Mouse (Mus musculus): ENCODE measurements around the gene Atraid. TPM values are rescaled to one million over a fixed set of nuclear protein-coding genes. Genes with fewer than 3 reads are reported as not detected.

The Atraid gene
- total RNA-seq, 2 experiments from 2014 or later, result 51.4 to 51.8 TPM

DNA sequence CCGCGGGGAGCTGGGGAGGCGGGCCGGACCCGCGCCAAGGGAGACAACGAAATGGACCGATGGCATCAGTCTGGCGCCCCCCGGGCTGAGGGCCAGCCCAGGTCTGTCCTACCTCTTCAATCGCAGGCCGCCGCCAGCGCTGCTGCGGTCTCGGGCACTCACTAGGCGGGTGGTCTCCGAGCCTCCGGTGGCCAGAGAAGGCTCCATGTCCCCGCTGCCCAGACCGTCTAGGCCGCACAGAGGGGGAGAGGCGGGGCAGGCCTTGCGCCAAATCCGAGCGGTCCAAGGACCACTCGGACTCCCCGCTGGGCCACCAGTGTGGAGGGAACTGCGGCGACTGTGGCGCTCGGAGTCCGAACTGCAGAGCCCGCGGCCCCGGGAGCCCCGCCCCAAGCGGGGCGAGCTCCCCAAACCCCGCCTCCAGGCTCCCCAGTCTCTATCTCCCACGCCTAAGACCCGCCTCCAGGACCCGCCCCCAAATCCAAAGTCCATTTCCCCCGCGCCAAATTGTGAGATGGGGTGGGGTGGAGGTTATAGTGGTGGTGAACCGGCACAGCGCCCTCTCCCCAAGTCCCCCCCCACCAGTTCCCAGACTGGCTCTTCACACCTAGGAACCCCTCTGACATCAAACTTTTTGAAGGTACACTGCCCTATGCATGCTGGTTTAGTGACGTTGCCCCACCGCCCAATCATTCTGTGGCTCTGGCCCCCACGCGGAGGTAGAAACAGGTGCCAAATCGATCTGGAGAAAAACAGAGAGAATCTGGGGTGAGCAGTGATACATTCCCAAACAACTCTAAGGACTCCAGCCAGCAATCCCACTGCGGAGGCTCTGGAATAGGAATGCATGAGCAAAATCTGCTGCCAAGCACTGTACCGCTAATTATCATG, 45.3 kb downstream of the Atraid start:
- intact Hi-C loops (cut with DNase I), result no loop called here
- DNase-seq, result peak in 1 of 2 experiments; percentile 47

DNA sequence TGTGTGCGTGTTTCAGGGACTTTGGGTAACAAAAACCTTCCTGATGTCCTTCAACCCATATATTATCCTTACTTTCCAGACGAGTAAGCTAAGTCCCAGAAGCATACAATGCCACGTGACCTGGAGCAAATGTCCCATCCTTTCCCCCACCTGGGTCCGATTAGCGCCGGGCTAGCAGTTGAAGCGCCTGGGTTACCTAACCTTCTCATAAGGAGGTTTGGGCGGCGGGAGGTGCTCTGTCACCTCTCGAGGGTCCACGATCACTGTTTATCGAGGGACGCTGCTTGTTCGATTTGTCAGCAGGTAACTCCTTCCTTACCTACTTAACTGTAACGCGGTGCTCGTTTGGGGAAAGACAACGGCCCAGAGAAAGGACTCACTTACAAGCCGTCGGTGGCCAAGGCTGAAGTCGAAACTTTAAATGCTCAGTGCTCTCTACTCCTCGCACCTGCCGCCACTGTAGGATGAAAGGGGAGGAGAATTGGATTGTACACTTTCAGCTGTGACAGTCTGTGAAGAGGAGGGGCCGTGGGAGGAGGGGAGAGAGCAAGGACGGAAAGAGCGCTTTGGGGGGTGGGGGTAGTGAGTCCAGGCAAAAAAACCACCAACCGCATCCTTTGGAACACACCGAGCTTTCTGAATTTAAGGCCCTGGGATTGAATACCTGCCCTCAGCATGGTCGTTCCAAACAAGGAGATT, 46.1 kb downstream of the Atraid start:
- intact Hi-C loops (cut with DNase I), result no loop called here
- no peak for DNase-seq

DNA sequence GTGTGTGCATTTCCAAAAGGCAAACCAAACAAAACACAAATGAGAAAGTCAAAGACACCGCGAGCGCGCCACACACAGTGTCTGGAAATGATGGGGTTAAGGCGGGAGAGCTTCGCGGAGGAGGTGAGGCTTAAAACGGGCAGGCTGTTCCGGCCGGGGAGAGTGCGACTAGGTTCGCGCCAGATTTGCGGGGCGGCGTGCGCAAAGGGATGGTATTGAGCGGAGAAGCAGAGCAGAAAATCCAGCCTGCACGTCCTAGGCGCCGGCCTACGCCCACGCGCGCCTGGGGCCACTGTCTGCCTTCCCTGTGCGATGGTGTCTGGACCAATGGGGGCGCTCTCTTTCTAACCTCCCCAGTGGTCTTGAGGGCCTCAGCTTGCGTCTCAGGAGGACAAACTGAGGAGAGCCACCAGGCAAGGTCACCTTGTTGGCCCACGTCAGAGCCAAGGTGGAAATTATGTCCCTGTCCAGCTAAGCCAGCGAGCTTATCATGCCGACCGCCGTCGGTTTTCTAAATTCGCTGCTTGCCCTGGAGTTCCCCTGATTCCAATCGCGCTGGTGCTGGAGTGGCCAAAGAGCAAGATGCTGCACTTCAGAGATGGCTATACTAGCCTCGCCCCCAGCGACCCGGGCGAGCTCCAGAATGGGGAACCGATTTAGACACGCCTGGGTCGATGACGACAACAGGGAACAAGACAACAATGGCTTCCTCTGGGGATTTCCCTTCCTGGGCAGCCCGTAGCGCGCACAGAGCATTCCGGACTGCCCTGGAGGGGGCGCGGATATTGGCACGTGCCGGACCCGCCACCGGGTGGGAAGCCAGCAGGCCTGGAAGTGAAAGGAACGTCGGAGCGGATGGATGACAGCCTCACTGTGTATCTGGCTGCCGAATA, 46.9 kb downstream of the Atraid start:
- intact Hi-C loops (cut with DNase I), result no loop called here
- peak; percentile 59 to 66 for DNase-seq

- no peak for DNase-seq
- intact Hi-C loops (cut with DNase I), result no loop called here
Observed at GRCm38 (mm10) chr5:31095711-31096480, 47.8 kb downstream of the Atraid start.

Other genes starting within 250 kb of the Atraid start
- 10 to 100 TPM; 28.1 to 33.1 TPM for gene Mapre3, start 233.7 kb upstream of the Atraid start, total RNA-seq (2021)
- gene Tmem214, start 180.3 kb upstream of the Atraid start, total RNA-seq (2021), result 10 to 100 TPM; 35.8 to 41.1 TPM
- 1 to 10 TPM; 5.9 to 8.3 TPM for gene Agbl5, start 159.6 kb upstream of the Atraid start, total RNA-seq (2021)
- 100 to 1,000 TPM; 145 to 146 TPM for gene Ost4, start 140.5 kb upstream of the Atraid start, total RNA-seq (2021)
- 10 to 100 TPM; 38.9 to 46.9 TPM for gene Emilin1, start 134.9 kb upstream of the Atraid start, total RNA-seq (2021)
- gene Khk, start 126.9 kb upstream of the Atraid start, total RNA-seq (2021), result 10 to 100 TPM; 15.4 TPM
- under 1 TPM; 0.39 to 0.45 TPM for gene Cgref1, start 102.7 kb upstream of the Atraid start, total RNA-seq (2021)
- gene Preb, start 88.0 kb upstream of the Atraid start, total RNA-seq (2021), result 10 to 100 TPM; 74.1 to 79.3 TPM
- under 1 TPM; 0.51 to 0.55 TPM for gene Tcf23, start 79.7 kb upstream of the Atraid start, total RNA-seq (2021)
- 1 to 10 TPM; 6.6 to 7.6 TPM for gene Slc5a6, start 612 bp downstream of the Atraid start, total RNA-seq (2021)
- gene Cad, start 6.5 kb downstream of the Atraid start, total RNA-seq (2021), result 10 to 100 TPM; 13.5 to 14.8 TPM
- not detected for gene Dnajc5g, start 58.0 kb downstream of the Atraid start, total RNA-seq (2021)
- under 1 TPM in 1 of 2 experiments, not detected in 1; 0.27 TPM for gene Slc30a3, start 59.9 kb downstream of the Atraid start, total RNA-seq (2021)
- gene Trim54, start 68.4 kb downstream of the Atraid start, total RNA-seq (2021), result 100 to 1,000 TPM; 102 to 129 TPM
- not detected for gene Ucn, start 90.5 kb downstream of the Atraid start, total RNA-seq (2021)
- gene Mpv17, start 105.9 kb downstream of the Atraid start, total RNA-seq (2021), result 10 to 100 TPM; 55.1 to 56.0 TPM
- gene Gm29609, start 131.6 kb downstream of the Atraid start, total RNA-seq (2021), result under 1 TPM; 0.56 to 0.93 TPM
- 10 to 100 TPM; 31.9 to 34.5 TPM for gene Gtf3c2, start 131.8 kb downstream of the Atraid start, total RNA-seq (2021)
- gene Snx17, start 144.9 kb downstream of the Atraid start, total RNA-seq (2021), result 10 to 100 TPM; 66.3 to 67.8 TPM
- gene Eif2b4, start 145.1 kb downstream of the Atraid start, total RNA-seq (2021), result 10 to 100 TPM; 48.4 to 62.3 TPM
- 10 to 100 TPM in 1 of 2 experiments, 1 to 10 TPM in 1; 9.9 to 10.6 TPM for gene Zfp513, start 154.0 kb downstream of the Atraid start, total RNA-seq (2021)
- gene Ppm1g, start 172.4 kb downstream of the Atraid start, total RNA-seq (2021), result 10 to 100 TPM; 56.5 to 66.1 TPM
- gene Nrbp1, start 192.6 kb downstream of the Atraid start, total RNA-seq (2021), result 10 to 100 TPM; 73.1 to 75.0 TPM
- gene Gm9970, start 192.9 kb downstream of the Atraid start, total RNA-seq (2021), result not detected
- 1 to 10 TPM; 2.8 to 3.2 TPM for gene Krtcap3, start 203.4 kb downstream of the Atraid start, total RNA-seq (2021)
- gene Ift172, start 242.8 kb downstream of the Atraid start, total RNA-seq (2021), result 10 to 100 TPM; 37.2 to 42.3 TPM
- 1 to 10 TPM; 2.4 to 5.0 TPM for gene Fndc4, start 247.8 kb downstream of the Atraid start, total RNA-seq (2021)
- gene Gckr, start 249.1 kb downstream of the Atraid start, total RNA-seq (2021), result not detected

All from heart, postnatal 14 days (tissue).